Mouse (Mus musculus): ENCODE results near the gene Ldah. TPM values are rescaled to one million over a fixed set of nuclear protein-coding genes. Genes with fewer than 3 reads are reported as not detected.

Ldah gene
- polyA plus RNA-seq, 1 experiment from 2014 or later: 79.5 TPM

DNA sequence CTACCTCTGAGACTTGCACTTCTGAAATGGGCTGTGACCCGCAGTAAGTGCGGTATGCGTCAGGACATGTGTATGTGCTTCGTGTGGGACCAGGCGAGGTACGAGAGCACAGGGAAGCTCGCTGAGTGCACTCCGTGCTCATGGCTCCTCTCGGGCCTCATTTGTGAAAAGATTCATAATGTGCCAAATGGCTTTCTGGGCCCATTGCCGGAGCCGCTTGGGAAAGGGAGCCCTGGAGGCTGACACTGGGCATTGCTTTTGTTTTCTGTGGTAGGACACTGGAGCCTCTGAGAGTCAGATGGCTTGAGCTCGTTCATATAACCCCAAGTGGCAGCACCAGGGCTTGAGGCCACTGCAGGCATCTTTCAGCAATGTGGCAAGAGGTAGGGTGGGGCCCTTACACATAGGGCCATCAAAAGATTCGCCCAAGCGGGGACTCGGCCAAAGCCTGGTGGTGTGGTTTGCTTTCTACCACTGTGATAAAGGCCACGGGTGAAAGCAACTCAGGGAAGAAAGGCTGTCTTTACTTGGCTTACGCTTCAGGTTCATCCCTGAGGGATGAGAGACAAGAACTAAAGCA lies 118.1 kb downstream of the Ldah start:
- peaks cover 7% of the 10 kb centered on the region; the same call in 1 of the 2 replicates for H3K4me1 ChIP-seq (ENCODE audit: control insufficient read depth, insufficient read depth, low read length)

DNA sequence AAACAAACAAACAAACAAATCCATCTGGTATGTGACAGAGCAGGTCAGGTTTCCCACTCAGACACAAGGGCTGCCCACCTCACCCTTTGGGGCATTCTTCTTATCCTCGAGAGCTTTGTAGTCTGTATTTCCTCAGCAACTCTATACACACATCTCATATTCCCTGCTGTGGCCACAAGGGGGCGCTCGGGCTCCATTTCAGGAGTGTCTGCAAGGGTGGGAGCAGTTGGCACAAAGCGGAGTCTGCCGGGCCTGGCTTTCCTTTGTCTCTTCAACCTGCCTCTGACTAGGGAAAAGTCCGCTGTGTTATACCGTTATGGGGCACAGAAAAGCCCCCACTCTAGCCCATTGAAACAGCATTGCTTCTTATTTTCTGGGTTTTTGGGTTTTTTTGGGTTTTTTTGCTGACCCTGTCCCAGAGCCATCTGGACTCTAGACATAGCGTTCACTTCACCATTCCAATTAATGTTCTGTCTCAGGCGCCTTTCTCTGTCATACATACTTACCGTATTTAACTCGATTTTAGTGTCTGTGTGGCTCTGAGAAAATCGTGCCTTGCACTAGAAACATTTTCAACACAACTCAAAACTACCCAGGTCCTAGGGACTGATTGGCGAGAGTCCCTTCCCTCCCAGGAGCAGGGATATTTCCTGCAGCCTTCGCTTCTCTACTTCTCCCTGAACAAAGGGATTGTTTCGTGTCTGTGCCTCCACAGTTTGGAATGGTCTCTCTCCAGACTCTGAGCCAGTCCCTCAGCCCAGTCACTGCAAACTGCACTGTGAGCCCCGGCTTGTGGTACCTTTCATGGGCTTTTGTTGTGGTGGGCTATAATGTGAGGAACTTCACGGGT lies 119.1 kb downstream of the Ldah start:
- ATAC-seq (ENCODE audit: insufficient number of reproducible peaks, insufficient read depth, low FRiP score, low read depth): peak; percentile 67; the same call in 1 of the 2 replicates
- Histone ChIP-seq H3K4me1 (ENCODE audit: control insufficient read depth, insufficient read depth, low read length) (peaks cover 16% of the 10 kb centered on the region), H3K9me3 (ENCODE audit: control insufficient read depth, low read depth, low read length) (no peaks in the 10 kb centered on the region), H3K4me2 (replicated peaks; ENCODE audit: low read depth, low read length) (no peak overlapping the region), H3K27ac (ENCODE audit: low read length) (no peak overlapping the region), H3K36me3 (ENCODE audit: control insufficient read depth, insufficient read depth, low read length) (peaks cover 6% of the 10 kb centered on the region), H3K9ac (replicated peaks; ENCODE audit: low read depth, low read length) (no peak overlapping the region), H3K27me3 (ENCODE audit: control insufficient read depth, insufficient read depth, low read length) (no peaks in the 10 kb centered on the region), H3K4me3 (ENCODE audit: low read depth, low read length) (no peak overlapping the region)
- WGBS: 35% methylated on average over 17 of the region's 17 CpGs

More for the DNA sequence above, 118.1 kb downstream of the Ldah start:
- H3K36me3 ChIP-seq (ENCODE audit: control insufficient read depth, insufficient read depth, low read length): peaks cover 13% of the 10 kb centered on the region
- no peak for ATAC-seq (ENCODE audit: insufficient number of reproducible peaks, insufficient read depth, low FRiP score, low read depth)
- H3K4me3 ChIP-seq (ENCODE audit: low read depth, low read length): no peak overlapping the region
- no peak overlapping the region for H3K27ac ChIP-seq (ENCODE audit: low read length)
- H3K4me2 ChIP-seq (replicated peaks; ENCODE audit: low read depth, low read length): no peak overlapping the region
- H3K9me3 ChIP-seq (ENCODE audit: control insufficient read depth, low read depth, low read length): no peaks in the 10 kb centered on the region
- no peak overlapping the region for H3K9ac ChIP-seq (replicated peaks; ENCODE audit: low read depth, low read length)
- no peaks in the 10 kb centered on the region for H3K27me3 ChIP-seq (ENCODE audit: control insufficient read depth, insufficient read depth, low read length)
- WGBS: 88% methylated on average over 17 of the region's 17 CpGs

DNA sequence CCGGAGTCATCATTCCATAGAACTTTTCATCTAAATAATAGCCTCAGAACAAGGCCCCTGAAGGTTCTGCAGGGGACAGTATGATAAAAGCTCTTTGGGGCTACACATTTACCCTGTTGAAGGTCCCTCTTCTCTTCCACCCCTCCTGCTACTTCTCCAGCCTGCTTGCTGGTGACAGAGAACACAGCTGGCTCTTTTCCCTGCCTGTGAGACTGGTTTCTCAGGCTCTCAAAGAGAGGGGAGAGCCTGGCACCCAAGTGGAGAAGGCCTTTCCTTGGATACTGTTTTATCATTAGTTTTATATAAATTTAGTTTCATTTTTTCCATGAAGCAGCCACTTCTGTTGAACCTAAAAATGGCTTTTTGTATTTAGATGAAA lies 119.8 kb downstream of the Ldah start:
- H3K4me1 ChIP-seq (ENCODE audit: control insufficient read depth, insufficient read depth, low read length): peaks cover 19% of the 10 kb centered on the region
- 85% methylated on average over 1 of the region's 1 CpGs for WGBS
- ATAC-seq (ENCODE audit: insufficient number of reproducible peaks, insufficient read depth, low FRiP score, low read depth): no peak
- no peaks in the 10 kb centered on the region for H3K9me3 ChIP-seq (ENCODE audit: control insufficient read depth, low read depth, low read length)
- H3K4me2 ChIP-seq (replicated peaks; ENCODE audit: low read depth, low read length): no peak overlapping the region
- no peak overlapping the region for H3K27ac ChIP-seq (ENCODE audit: low read length)
- no peak overlapping the region for H3K4me3 ChIP-seq (ENCODE audit: low read depth, low read length)
- no peak overlapping the region for H3K9ac ChIP-seq (replicated peaks; ENCODE audit: low read depth, low read length)
- no peaks in the 10 kb centered on the region for H3K27me3 ChIP-seq (ENCODE audit: control insufficient read depth, insufficient read depth, low read length)
- peaks cover 5% of the 10 kb centered on the region; the same call in 1 of the 2 replicates for H3K36me3 ChIP-seq (ENCODE audit: control insufficient read depth, insufficient read depth, low read length)

GRCm38 (mm10) chr12:8329236-8329635 lies 121.3 kb downstream of the Ldah start:
- H3K4me3 ChIP-seq (ENCODE audit: low read depth, low read length): no peak overlapping the region
- H3K4me1 ChIP-seq (ENCODE audit: control insufficient read depth, insufficient read depth, low read length): peaks cover 19% of the 10 kb centered on the region
- WGBS: 93% methylated on average over 7 of the region's 7 CpGs
- no peak overlapping the region for H3K4me2 ChIP-seq (replicated peaks; ENCODE audit: low read depth, low read length)
- no peak for ATAC-seq (ENCODE audit: insufficient number of reproducible peaks, insufficient read depth, low FRiP score, low read depth)
- no peaks in the 10 kb centered on the region for H3K27me3 ChIP-seq (ENCODE audit: control insufficient read depth, insufficient read depth, low read length)
- H3K27ac ChIP-seq (ENCODE audit: low read length): no peak overlapping the region
- H3K9me3 ChIP-seq (ENCODE audit: control insufficient read depth, low read depth, low read length): no peaks in the 10 kb centered on the region
- H3K36me3 ChIP-seq (ENCODE audit: control insufficient read depth, insufficient read depth, low read length): peaks cover 5% of the 10 kb centered on the region; the same call in 1 of the 2 replicates
- H3K9ac ChIP-seq (replicated peaks; ENCODE audit: low read depth, low read length): no peak overlapping the region

DNA sequence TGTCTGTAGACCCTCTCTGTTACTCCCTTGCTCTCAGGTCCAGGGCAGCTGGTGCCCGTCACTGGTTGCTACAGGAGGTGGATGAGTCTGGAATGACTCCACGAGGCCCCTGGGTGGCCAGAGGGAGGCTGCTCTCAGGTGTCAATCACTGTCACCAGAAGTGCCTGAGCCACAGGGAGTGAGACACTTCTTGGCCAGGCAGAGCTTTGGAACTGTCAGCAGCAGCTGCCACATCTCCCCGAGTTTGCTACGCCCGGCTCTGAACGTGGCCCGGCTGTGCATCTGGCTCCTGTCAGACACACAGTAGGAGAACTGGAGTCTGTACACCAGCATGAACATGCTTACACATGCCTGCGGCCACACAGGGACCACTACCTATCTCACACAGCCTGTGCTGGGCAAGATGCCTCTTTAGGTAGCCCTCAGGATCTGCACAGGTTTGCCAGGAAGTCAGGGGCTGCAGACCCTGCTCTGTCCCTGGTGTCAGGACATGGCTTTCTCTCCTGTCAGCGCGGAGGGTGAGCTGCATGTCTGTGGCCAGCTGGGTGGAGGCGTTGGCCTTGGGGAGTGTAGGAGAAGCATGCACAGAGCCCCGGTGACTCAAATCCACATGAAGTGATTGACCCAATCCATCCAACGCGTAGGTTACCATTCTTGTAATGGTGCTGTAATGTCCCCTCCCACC lies 123.7 kb downstream of the Ldah start:
- peak overlapping the region; percentile 55 for H3K27ac ChIP-seq (ENCODE audit: low read length)
- peak; percentile 79; the same call in 1 of the 2 replicates for ATAC-seq (ENCODE audit: insufficient number of reproducible peaks, insufficient read depth, low FRiP score, low read depth)
- no peaks in the 10 kb centered on the region for H3K9me3 ChIP-seq (ENCODE audit: control insufficient read depth, low read depth, low read length)
- peaks cover 19% of the 10 kb centered on the region for H3K4me1 ChIP-seq (ENCODE audit: control insufficient read depth, insufficient read depth, low read length)
- peaks cover 11% of the 10 kb centered on the region; the same call in 1 of the 2 replicates for H3K36me3 ChIP-seq (ENCODE audit: control insufficient read depth, insufficient read depth, low read length)
- H3K4me3 ChIP-seq (ENCODE audit: low read depth, low read length): no peak overlapping the region
- no peak overlapping the region for H3K9ac ChIP-seq (replicated peaks; ENCODE audit: low read depth, low read length)
- H3K4me2 ChIP-seq (replicated peaks; ENCODE audit: low read depth, low read length): no peak overlapping the region; the same call in 1 of the 2 replicates
- WGBS: 35% methylated on average over 14 of the region's 14 CpGs
- no peaks in the 10 kb centered on the region for H3K27me3 ChIP-seq (ENCODE audit: control insufficient read depth, insufficient read depth, low read length)

GRCm38 (mm10) chr12:8332174-8332542 lies 124.3 kb downstream of the Ldah start:
- no peak overlapping the region for H3K4me3 ChIP-seq (ENCODE audit: low read depth, low read length)
- no peak overlapping the region for H3K9ac ChIP-seq (replicated peaks; ENCODE audit: low read depth, low read length)
- H3K36me3 ChIP-seq (ENCODE audit: control insufficient read depth, insufficient read depth, low read length): peaks cover 11% of the 10 kb centered on the region; the same call in 1 of the 2 replicates
- H3K4me1 ChIP-seq (ENCODE audit: control insufficient read depth, insufficient read depth, low read length): peaks cover 19% of the 10 kb centered on the region
- no peaks in the 10 kb centered on the region for H3K27me3 ChIP-seq (ENCODE audit: control insufficient read depth, insufficient read depth, low read length)
- WGBS: 53% methylated on average over 5 of the region's 5 CpGs
- H3K9me3 ChIP-seq (ENCODE audit: control insufficient read depth, low read depth, low read length): no peaks in the 10 kb centered on the region
- no peak overlapping the region for H3K4me2 ChIP-seq (replicated peaks; ENCODE audit: low read depth, low read length)
- no peak for ATAC-seq (ENCODE audit: insufficient number of reproducible peaks, insufficient read depth, low FRiP score, low read depth)
- H3K27ac ChIP-seq (ENCODE audit: low read length): no peak overlapping the region

GRCm38 (mm10) chr12:8333617-8334016 lies 125.7 kb downstream of the Ldah start:
- Histone ChIP-seq H3K4me2 (replicated peaks; ENCODE audit: low read depth, low read length) (no peak overlapping the region), H3K4me1 (ENCODE audit: control insufficient read depth, insufficient read depth, low read length) (peaks cover 17% of the 10 kb centered on the region), H3K27ac (ENCODE audit: low read length) (no peak overlapping the region), H3K9ac (replicated peaks; ENCODE audit: low read depth, low read length) (no peak overlapping the region), H3K9me3 (ENCODE audit: control insufficient read depth, low read depth, low read length) (no peaks in the 10 kb centered on the region), H3K4me3 (ENCODE audit: low read depth, low read length) (no peak overlapping the region), H3K27me3 (ENCODE audit: control insufficient read depth, insufficient read depth, low read length) (no peaks in the 10 kb centered on the region), H3K36me3 (ENCODE audit: control insufficient read depth, insufficient read depth, low read length) (peaks cover 11% of the 10 kb centered on the region; the same call in 1 of the 2 replicates)
- 78% methylated on average over 8 of the region's 8 CpGs for WGBS
- ATAC-seq (ENCODE audit: insufficient number of reproducible peaks, insufficient read depth, low FRiP score, low read depth): no peak

DNA sequence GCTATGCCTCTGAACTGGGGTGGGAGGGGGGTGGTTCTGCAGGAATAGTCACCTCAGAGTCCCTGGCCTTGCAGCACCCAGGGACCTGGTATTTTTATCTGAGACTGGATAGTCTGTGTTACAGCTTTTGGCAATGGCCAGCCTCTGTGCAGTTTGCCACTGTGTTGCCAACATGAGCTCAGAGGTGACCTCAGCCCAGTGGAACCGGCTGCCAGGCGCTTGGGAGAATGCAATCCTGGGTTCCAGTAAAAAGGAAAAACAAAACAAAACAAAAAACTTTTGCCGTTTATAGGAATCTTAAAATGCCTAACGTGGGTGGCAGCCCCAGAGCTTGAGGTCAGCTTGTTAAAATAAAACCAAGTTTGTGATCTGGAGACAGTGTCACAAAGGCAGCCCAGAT lies 126.4 kb downstream of the Ldah start:
- no peaks in the 10 kb centered on the region for H3K27me3 ChIP-seq (ENCODE audit: control insufficient read depth, insufficient read depth, low read length)
- H3K4me3 ChIP-seq (ENCODE audit: low read depth, low read length): no peak overlapping the region
- H3K27ac ChIP-seq (ENCODE audit: low read length): no peak overlapping the region
- no peak overlapping the region for H3K4me2 ChIP-seq (replicated peaks; ENCODE audit: low read depth, low read length)
- H3K36me3 ChIP-seq (ENCODE audit: control insufficient read depth, insufficient read depth, low read length): peaks cover 7% of the 10 kb centered on the region; the same call in 1 of the 2 replicates
- peaks cover 20% of the 10 kb centered on the region for H3K4me1 ChIP-seq (ENCODE audit: control insufficient read depth, insufficient read depth, low read length)
- 82% methylated on average over 4 of the region's 4 CpGs for WGBS
- no peaks in the 10 kb centered on the region for H3K9me3 ChIP-seq (ENCODE audit: control insufficient read depth, low read depth, low read length)
- no peak overlapping the region for H3K9ac ChIP-seq (replicated peaks; ENCODE audit: low read depth, low read length)
- no peak for ATAC-seq (ENCODE audit: insufficient number of reproducible peaks, insufficient read depth, low FRiP score, low read depth)
